Mouse (Mus musculus): ENCODE results near the gene Ntmt1.

Gene Ntmt1

DNA sequence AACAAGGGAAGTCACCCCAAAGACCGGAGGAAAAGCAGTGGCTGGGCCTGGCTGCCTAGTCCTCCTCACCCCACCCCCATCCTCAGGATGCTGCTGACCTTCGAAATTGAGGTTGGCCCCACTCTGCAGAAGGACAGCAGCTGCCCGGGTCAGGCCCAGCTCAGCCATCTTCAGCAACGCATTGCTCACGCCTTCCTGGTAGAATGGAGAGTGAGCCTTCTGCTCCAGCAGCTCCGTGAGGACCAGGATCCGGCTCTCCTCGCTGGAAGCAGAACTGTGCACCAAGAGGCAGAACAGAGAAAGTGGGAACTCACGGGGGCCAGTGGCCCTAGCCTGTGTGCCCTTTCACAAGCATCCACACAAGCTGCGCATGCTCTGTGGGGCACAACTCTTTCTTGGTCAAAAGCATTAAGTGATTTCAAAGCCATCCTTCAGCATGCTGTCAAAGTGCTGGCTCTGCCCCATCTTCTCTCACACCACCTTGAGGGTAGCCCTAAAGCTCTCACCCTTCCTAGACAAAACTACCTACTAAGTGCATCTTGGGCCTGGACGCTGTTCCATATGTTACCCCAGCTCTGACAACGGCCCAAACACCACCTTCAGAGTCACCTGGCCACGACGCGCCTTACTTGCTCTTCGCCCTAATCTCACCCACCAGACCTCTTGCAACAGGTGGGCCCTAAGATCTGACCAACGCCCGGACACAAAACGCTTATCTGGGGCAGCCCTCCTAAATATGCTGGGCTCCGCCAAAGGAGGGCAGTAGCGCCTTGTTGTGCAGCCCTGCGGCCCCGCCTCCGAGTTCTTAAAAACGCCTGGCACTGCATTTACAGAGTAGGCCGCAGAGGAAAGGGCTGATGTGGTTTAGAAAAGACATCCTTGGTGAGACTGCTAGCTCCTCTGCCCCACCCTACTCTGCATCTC, 19.5 kb downstream of the Ntmt1 start:
- DNase-seq (ENCODE audit: low spot score): no peak

DNA sequence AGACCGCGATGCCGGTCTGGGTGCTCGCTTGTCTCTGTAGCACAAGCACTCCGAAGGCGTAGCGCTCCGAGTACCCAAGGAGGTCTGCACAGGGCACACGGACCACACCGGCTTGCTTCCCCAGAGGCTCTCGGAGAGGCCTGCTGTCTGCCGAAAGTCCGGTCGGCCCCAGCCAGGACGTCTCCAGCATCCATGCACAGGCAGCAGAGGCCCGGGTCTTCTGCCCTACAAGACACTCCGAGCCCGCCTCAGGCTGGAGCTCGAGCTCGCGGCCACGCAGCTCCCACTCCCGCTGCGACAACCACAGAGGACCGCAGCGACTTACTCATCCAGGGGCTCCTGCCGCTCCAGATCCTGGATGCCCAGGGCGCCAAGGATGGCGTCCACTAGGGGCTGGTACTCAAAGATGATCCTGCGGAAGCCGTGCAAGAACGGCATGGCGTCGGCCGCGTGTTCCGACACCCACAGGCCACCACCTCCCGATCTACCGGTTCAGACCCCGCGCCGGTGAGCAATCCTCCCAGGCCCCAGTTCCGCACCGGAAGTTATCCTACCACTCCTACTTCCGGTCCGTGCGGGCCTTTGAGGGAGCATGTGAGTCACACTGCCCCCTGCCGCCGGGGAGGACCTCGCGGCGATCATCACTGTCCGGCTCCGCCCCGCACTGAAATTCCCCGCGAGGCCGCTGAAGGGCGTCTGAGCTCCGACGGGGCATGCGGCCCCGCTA, 20.3 kb downstream of the Ntmt1 start:
- peak; percentile 98 for DNase-seq (ENCODE audit: low spot score)

DNA sequence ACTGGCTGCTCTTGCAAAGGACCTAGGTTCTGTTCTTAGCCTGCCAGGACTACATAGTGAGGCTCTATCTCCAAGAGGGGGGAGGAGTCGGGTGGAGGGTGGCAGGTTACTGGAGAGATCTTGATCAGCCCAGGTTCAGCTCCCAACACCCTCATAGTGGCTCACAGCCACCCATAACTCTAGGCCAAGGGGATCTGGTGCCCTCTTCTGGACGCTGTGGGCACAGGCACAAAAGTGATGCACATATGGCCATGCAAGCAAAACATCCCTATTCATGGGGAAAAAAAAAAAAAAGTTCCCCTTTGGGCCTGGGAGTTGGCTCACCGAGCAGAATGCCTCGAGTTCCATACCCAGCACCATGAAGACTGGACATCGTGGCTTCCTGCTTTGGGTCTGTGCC, 21.7 kb downstream of the Ntmt1 start:
- no peak for DNase-seq (ENCODE audit: low spot score)

DNA sequence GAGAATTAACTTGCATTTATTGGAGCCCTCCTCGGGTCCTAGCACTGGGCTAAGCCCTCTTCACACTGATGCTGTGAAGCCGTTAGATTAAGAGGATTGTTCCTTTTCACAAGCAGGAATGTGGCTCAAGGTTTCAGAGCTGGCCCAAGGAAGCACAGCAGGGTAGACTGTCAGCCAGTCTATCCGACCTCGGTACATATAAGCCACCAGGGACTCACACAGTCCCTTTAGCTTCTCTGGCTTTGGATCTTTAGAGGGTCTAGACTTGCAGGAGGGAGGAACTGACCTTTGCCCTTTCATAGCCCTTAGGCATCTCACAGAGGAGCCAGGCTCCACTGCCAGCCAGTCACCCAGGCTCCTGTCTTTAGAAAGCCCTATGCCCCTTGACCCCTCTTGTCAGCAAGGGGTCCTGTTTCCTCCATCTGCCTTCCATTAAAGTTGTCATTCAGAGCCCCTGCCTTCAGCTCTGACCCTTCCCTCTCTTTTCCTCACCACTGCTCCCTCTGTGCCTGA, 22.7 kb downstream of the Ntmt1 start, which contains the start of gene Asb6:
Gene Asb6 (minus strand): TSS at position 51 of the 513 bp plus-strand sequence.
- no peak for DNase-seq (ENCODE audit: low spot score)

DNA sequence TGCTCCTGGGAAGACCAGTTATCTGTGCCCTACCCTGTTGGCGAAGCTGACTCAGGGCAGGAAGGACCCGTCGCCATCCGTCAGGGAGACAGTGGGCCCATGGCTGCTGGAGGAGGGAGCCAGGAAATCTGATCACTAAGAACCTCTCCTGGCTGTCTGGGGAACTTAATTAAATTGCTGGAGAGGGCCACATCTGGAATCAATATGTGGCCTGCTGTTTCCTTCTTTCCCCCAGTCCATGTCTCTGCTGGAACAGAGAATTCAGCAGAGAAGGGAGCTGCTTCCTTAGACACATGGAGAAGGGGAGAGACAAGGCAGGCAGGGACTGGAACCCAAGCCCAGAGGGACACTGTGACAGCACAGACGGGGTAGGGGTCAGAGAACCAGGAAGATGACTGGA, 26.0 kb downstream of the Ntmt1 start:
- no peak for DNase-seq (ENCODE audit: low spot score)

DNA sequence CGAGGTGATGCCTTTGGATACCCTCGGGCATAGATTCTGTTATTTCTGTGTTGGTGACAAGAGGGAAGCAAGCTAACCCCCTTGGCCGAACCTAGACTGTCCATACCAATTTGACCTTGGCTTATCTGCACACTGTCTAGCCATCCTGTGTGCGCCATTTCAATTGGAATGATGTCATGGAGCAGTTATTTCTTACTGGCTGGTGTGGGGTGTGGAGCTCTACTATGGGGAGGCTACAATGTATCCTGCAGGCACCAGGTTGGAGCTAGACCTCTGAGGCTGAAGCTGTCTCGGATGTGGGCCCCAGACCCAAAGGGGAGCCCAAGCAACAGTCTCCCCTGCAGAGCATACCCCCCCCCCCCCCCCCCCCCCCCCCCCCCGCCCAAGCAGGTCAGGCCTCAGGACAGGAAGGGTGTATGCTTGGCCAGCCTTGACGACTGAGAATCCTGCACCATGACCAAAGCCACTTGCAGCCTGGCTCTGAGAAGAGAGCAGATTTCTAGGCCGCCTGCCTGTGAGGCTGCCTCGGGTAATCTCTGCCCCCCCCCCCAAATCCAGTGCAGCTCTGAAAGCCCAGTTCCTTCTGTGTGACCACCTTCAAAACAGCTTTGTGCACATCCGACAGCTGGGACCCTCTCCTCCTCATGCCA, 26.9 kb downstream of the Ntmt1 start, which contains the start of gene Prrx2:
Gene Prrx2 (plus strand): TSS at position 600 of the 650 bp plus-strand sequence.
- DNase-seq (ENCODE audit: low spot score): no peak

DNA sequence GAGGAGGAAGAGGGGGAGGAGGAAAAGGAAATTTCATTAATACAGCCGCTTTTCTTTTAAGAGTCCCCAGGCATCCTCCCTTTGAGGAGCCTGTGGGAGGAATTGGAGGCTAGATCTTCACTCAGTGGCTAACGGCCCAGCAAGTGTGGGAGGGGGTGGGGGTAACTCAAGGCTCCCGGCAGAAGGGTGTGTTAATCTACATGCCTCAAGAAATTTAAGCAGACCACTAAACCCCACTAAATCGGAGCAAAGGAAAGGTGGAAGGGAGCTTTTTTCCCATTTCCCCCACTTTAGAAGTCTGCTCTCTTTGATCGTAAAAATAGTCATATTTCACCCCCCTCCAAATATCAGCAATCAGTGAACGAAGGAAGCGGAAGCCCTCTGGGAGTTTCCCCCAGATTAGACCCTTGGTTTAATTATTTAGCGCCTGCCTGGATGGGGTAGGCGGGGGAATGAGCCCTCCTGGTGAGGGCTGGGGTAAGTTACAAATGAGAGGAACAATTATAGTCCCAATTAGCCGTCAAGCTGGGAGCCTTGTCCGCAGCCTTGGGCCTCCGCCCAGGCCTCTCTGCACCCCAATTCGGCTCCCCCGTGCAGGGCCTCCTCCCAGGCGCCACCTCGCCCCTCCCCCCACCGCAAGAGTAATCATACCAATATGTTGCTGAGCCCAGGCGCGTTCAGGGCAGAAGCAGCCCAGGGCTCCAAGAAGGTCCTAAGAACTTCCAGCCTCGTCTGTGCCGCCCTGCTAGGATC, 28.8 kb downstream of the Ntmt1 start:
- DNase-seq (ENCODE audit: low spot score): no peak

DNA sequence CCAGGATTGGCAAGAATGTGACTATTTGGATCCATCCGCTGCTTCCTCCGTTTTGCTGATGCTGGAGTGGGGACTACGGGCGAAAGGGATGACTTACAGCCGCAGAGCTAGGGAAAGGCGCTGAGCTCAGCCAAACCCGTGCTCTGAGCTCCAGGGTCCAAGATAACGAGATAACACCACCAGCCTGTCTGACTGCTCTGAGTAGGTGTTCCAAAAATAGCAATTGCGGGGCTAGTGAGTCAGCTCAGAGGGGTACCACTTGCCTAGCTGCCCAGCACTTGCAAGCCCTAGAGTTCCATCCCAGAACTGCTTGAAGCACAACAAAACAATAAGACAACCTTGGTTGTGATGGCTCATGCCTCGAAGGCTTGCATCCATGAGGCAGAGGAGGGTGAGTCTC, 35.0 kb downstream of the Ntmt1 start:
- DNase-seq (ENCODE audit: low spot score): no peak

DNA sequence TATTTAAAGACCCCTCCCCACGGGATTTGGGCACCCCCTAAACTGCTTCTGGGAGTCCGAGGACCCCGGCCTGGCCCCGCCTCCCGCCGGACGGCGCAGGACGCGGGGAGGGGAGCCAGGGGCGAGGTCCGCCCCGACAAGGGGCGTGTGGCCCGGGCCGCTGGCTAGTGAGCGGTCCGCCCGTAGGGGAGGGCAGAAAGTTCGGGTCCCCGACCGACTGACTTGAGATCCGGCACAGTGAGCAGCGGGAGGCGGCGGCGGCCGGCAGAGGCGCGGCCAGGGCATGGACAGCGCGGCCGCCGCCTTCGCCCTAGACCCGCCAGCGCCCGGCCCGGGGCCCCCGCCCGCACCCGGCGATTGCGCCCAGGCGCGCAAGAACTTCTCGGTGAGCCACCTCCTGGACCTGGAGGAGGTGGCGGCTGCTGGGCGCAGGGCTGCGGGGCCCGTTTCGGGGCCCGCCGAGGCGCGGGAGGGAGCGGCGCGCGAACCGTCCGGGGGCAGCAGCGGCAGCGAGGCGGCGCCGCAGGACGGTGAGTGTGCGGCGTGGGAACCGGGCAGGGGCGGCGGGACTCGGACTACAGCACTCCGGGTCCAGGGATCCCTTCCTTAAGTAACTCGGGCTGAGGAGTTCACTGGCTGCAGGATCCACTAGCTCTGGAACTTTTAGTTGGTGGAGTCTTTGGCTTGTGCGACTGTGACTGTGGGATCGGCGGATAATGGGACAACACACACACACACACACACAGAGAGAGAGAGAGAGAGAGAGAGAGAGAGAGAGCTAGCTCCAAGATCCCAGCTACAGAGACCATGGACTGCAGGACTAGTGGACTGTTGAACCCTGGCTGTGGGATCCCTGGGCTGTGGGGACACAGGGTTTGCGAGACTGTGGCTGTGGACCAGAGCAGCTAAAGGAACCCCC, 37.8 kb downstream of the Ntmt1 start:
- peak; percentile 32 for DNase-seq (ENCODE audit: low spot score)

DNA sequence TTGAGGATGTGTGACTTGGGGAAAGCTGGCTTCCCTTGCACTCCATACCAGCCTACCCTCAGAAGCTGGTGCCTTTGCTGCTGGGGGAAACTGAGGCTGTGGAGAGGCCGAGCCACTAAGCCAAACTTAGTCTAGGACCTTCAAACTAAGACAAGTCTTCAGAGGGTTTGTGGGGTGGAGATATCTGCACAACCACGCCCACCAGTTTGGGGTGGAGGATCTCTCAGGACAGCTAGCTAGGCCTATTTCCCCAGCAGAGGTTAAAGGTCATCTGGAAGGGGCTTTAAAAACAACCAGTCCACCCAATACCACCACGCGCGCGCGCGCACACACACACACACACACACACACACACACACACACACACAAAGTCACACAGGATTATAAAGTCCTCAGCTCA, 38.6 kb downstream of the Ntmt1 start:
- DNase-seq (ENCODE audit: low spot score): no peak

DNA sequence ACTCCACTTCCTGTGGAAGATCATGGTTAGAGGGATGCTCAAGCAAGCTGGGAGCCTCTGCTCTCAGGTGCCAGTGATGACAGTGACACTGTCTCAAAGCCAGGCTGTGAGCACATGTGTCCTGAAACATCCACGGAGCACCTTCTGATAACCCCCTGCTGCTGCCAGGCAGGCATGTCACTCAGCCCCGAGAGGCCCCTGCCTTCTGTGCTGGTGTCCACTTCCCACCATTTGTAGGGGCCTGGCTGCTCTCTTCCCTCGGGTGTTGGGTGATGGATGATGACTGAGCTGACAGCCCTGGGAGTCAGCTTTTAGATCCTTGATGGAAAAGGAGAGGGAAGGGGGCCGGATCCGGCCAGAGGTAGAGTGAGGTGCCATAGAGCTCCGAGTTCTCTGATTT, 39.1 kb downstream of the Ntmt1 start:
- DNase-seq (ENCODE audit: low spot score): no peak

DNA sequence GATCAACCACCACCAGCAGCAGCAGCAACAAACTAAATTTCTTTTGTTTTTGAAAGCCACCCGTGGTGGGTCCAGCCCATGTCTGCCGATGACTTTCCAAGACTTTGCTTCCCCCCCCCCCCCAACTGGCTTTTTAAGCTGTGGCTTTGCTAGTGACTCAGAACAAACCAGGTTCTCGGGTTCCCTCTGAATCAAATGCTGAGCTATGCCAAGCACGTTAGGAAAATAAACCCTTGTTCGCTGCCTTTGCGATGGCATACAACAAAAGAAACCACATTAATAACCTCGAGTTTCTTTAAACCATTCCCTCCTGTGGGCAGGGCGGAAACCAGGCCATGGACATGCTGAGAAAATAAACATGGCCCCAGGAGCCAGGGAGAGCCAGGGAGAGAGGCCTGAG, 40.6 kb downstream of the Ntmt1 start:
- DNase-seq (ENCODE audit: low spot score): no peak

DNA sequence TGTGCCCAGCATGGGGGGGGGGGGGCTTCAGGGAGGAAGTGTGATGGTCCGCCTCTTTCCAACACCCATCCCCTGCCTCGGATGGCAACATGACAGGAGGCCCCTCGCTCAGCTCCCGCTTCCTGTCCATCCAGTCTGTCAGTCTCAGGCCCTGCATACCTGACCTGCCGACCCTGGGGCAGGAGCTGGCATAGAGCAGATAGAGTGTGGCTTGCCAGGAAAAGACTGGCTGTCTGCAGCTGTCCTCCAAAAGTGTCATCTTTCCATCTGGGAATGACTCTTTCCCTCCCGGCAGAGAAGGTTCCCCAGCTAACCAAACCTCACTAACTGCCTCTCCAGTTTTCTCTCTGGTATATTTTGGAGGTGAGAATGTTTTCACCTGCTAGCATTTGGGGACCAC, 43.0 kb downstream of the Ntmt1 start:
- DNase-seq (ENCODE audit: low spot score): no peak

DNA sequence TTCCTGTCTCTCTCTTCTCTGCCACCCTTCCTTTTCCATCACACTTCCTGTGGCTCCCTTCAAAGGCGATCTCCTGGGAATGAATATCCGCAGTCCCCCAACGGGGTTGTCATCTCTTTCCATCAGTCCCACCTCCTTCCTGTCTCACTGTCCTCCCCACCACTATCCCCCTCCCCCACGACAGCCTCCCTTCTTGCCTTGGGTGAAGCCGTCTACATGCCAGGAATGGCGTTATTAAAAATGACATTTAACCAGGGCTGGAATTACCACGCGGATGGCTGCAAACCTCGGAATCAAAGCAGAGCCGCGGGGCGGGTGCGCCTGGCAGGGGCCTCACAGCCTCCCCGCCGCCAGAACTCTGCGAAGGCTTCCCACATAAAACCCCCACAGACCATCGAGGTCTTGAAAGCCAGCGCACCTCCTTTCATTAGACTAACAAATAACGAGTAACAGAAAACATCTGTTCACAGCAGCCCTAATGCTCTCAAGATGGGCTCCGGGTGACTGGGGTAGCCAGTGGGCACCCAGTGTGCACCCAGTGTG, 45.2 kb downstream of the Ntmt1 start:
- DNase-seq (ENCODE audit: low spot score): no peak

DNA sequence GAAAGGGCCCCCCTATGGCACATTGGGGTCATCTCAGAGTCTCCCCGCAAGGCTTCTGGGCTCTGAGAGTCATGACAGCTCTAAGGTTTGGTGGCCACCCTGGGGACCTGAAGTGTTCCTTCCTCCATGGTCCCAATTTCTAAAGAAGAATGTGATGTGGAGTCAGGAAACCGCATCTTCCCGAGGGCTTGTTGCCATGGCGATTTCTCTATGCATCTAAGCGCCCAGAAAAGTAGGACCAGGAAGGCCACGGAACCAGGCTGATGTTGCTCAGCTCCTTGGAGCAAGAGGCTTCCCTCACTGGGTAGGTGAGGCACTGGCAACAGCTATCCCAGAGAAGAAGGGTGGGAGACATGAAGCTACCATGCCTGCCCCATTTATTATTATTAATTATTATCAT, 49.5 kb downstream of the Ntmt1 start:
- no peak for DNase-seq (ENCODE audit: low spot score)

DNA sequence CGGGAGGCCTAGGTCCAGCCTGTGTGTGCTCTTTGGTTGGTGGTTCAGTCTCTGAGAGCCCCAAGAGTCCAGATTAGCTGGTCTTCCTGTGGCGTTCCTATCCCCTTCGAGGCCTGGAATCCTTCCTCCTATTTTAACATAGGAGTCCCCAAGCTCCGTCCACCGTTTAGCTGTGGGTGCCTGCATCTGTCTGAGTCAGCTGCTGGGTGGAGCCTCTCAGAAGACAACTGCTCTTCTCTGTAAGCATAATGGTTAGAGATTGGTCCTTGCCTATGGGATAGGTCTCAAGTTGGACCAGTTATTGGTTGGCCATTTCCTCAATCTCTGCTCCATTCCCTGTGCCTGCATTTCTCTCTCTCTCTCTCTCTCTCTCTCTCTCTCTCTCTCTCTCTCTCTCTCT, 52.2 kb downstream of the Ntmt1 start:
- DNase-seq (ENCODE audit: low spot score): no peak

DNA sequence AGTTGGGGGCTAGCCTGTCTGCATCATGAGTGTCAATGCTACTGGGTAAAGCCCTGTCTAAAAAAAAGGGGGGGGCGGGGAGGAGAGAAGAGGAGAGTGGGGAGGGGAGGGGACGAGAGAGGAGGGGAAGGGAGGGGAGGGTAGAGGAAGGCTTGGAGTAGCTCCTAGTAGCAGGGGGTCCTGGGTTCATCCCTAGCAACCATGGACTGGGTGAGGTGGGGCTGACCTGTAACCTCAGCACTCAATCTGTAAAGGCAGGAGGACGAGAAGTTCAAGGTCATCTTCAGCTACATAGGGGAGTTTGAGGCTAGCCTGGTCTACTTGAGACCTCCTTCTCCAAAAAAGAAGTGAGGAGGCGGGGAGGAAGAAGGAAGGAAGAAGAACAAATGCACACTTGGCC, 54.5 kb downstream of the Ntmt1 start:
- DNase-seq (ENCODE audit: low spot score): no peak

DNA sequence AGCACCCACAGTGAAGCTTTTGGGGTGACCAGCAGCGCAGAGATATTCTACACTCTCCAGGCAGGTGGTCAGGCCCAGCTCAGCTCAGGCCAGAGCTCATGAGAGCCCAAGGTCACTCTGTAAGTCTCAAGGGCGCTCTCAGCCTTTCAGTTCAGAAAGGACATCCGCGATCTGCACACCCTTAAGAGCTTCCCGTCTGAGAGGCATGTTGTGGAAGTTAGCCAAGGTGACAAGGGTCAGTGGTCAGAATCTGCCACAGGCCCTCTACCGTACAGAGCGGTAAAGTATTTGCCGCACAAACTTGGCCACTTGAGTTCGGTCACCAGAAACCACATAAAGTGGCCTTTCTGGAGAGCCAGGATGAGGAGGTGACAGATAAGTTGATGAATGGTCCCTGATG, 55.9 kb downstream of the Ntmt1 start:
- no peak for DNase-seq (ENCODE audit: low spot score)

DNA sequence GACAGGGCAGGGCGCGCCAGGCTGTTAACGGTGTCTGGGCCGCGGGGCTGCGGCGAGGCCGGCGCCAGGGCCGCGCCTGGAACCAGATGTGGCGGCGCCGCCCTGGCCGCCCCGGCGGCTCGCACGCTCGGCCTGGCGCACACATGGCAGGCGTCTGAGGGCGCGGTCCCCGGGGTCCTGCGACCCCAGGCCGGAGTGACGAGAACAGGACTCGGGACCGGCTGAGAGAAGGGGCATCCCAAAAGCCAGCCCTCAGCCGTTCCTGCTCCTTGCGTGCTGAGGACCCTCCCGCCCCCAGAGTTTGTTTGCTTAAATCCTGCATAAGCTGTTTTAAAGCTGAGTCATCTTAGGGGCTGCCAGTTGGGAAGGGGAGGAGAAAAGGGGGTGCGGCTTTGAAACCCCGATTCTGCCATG, 57.3 kb downstream of the Ntmt1 start:
- no peak for DNase-seq (ENCODE audit: low spot score)

DNA sequence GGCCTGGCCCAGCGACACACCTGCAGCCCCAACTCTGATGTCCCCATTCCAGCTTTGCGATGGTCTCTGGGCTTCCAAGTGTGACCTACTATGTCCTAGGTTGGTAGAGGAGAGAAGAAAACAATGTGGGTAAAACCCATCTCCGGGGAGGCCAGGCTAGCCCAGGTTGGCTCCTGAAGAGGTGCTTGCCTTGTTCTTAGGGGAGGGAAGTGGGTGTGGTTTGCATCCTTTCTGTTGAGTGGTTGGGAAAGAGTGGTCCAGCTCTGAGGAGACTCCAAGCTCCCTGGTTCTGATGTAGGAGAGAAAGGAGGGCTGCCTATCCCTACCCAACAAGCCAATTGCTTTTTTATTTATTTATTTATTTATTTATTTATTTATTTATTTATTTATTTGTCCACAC, 57.8 kb downstream of the Ntmt1 start:
- DNase-seq (ENCODE audit: low spot score): no peak

All from ovary, postnatal 14 days (tissue).